Mouse (Mus musculus): ENCODE results near the gene Fam84b.

DNA sequence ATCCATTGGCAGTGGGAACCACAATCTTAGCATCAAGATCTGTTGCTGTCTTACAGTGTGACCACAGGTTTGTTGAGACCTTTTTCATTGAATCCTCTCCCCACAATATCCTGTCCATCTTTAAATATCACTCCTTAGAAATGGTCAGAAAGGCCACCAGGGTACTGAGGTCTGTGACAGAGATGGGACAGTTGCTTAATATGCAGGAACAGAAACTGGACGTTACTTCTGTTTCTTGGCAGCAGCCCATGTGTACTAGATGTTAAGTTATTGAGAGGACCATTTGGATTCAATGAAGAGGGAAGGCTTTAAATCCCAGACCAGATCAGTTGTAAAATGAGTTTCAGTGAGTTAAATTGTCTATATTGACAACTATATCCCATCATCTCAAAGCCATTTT is 1.5 kb upstream of the Fam84b start:
- TF ChIP-seq POLR2A (IDR thresholded peaks at IDR 0.05; ENCODE audit: control insufficient read depth, low read depth, low read length) (no peak), CTCF (IDR thresholded peaks at IDR 0.05; ENCODE audit: control insufficient read depth, insufficient read depth, insufficient replicate concordance, low read depth, low read length) (no peak)
